Mouse (Mus musculus) WW6 (cell line): ENCODE data around the gene Spryd3.
"Not testable (repeated sequence)": the region's sequence is repeated elsewhere in the genome, so short reads cannot be mapped to it uniquely, and the experiment has no call there.

Experiments used
- DNase-seq: peaks from one replicate; pipeline ENCODE4 v3.0.0-alpha.2; 2013; ENCODE audit warnings: low read depth, low spot score

Spryd3 gene

GRCm38 (mm10) chr15:102136129-102136758, at the start of gene Spryd3:
Gene Spryd3, minus strand, starts transcription at chr15:102136234.
- peak; percentile 90 for DNase-seq

- DNase-seq = no peak
Measured at GRCm38 (mm10) chr15:102183076-102183475, 47.0 kb upstream of the Spryd3 start.

- DNase-seq = no peak
Measured at GRCm38 (mm10) chr15:102179924-102180323, 43.9 kb upstream of the Spryd3 start.

- no peak for DNase-seq
Measured at GRCm38 (mm10) chr15:102179106-102179505, 43.1 kb upstream of the Spryd3 start.

- no peak for DNase-seq
Measured at GRCm38 (mm10) chr15:102178279-102178678, 42.2 kb upstream of the Spryd3 start.

- no peak for DNase-seq
Measured at GRCm38 (mm10) chr15:102177417-102177816, 41.4 kb upstream of the Spryd3 start.

GRCm38 (mm10) chr15:102176571-102177316, 40.7 kb upstream of the Spryd3 start:
- DNase-seq = no peak

- no peak for DNase-seq
Measured at GRCm38 (mm10) chr15:102175736-102176319, 39.8 kb upstream of the Spryd3 start.

GRCm38 (mm10) chr15:102173581-102173980, 37.5 kb upstream of the Spryd3 start:
- no peak for DNase-seq

- no peak for DNase-seq
Measured at GRCm38 (mm10) chr15:102169064-102169463, 33.0 kb upstream of the Spryd3 start.

- DNase-seq = no peak
Measured at GRCm38 (mm10) chr15:102167620-102168021, 31.6 kb upstream of the Spryd3 start.

GRCm38 (mm10) chr15:102165468-102166100, 29.6 kb upstream of the Spryd3 start:
- no peak for DNase-seq

GRCm38 (mm10) chr15:102163900-102164693, 28.1 kb upstream of the Spryd3 start:
- DNase-seq = no peak

- no peak for DNase-seq
Measured at GRCm38 (mm10) chr15:102160415-102161060, 24.5 kb upstream of the Spryd3 start.

GRCm38 (mm10) chr15:102156836-102157235, 20.8 kb upstream of the Spryd3 start:
- DNase-seq = no peak

GRCm38 (mm10) chr15:102155006-102155405, 19.0 kb upstream of the Spryd3 start:
- DNase-seq = not testable (repeated sequence)

- no peak for DNase-seq
Measured at GRCm38 (mm10) chr15:102152646-102153045, 16.6 kb upstream of the Spryd3 start.

GRCm38 (mm10) chr15:102150301-102151135, 14.5 kb upstream of the Spryd3 start, which contains the start of gene Soat2:
Gene Soat2, plus strand, starts transcription at chr15:102150526.
- DNase-seq = no peak

GRCm38 (mm10) chr15:102149561-102149960, 13.5 kb upstream of the Spryd3 start:
- no peak for DNase-seq
